Mouse (Mus musculus) hindlimb bud, embryonic 11.5 days (tissue): ENCODE data around the gene Wdfy1.

ENCODE experiments used
- DNase-seq: peaks from one replicate; pipeline ENCODE4 v3.0.0-alpha.2; 2012; ENCODE audit warnings: low read depth, low spot score; ENCODE audit errors: extremely low spot score

Wdfy1 gene

GRCm38 (mm10) chr1:79713081-79713480 lies 62.9 kb downstream of the Wdfy1 start:
- DNase-seq, result no peak

- DNase-seq, result no peak
Measured at GRCm38 (mm10) chr1:79711147-79712126, 64.5 kb downstream of the Wdfy1 start.

- DNase-seq, result no peak
Measured at GRCm38 (mm10) chr1:79710678-79711077, 65.3 kb downstream of the Wdfy1 start.

DNA sequence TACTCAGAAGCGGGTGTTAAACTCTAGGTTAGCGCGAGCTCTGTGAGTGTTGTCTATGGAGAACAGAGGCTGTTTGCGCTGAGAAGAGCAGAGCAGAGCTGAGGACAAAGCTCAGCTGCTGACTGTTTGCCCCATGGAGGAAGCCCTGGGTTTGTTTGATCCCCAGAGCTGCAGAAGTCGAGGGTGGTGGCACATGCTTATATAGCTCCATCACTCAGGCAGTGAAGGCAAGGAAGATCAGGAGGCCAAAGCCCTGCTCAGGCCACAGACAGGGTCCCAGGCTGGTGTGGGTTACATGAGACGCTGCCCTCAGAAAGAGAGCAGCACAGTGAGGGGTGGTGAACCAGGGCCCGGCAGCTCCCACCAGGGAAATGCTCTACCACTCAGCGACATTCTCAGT lies 65.7 kb downstream of the Wdfy1 start:
- no peak for DNase-seq

DNA sequence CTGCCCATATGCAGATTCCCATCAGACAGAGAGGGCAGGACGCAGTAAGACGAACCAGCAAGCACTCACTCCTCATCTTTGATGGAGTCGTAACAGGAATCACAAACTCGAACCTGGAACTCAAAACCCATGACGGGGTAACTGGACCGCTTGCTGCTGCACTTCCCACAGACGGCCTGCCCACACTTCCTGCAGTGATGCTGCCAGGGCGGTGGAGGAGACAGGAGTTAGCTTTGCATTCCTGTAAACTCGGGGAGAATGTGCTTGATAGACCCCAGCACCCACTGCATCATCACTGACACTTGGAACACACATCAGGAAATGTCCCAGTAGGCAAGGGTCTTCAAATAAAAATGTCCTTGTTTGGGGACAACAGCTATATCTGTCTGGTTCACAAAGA lies 68.6 kb downstream of the Wdfy1 start:
- DNase-seq, result no peak

DNA sequence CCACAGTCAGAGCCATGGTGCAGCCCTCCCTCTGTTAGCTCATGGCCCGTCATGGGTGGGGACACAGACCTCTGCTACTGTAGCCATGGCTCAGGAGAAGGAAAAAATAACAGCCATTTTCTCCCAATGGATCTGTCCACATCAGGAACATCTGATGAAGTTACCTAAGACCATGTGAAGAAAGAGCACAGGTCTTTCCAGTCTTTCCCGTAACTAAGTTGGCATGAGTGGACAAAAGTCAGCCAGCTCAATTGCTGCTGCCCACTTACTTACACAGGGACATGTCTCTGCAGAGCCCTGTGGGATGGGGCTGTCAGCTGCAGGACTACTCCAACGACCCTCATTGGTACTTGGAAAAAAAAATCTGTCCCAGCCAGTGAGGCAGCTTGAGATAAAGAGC lies 69.2 kb downstream of the Wdfy1 start:
- no peak for DNase-seq

DNA sequence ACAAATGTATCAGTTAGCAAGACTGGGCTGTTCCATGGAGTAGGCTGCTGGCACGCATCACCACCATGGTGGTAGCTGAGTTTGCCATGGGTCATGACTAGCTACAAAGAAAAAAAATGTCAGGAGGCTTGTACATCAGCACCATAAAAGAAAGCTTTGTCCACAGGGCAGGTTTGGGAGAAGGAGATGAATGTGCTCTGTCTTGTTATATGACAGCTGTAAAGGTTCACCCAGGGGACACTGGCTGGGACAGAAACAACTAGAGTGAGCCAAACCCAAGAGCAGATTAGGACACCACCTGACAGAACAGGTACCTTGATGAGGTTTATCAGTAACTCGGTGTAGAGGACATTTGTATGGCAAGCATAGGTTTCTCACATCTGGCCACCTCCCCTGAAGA lies 71.3 kb downstream of the Wdfy1 start:
- DNase-seq, result no peak

DNA sequence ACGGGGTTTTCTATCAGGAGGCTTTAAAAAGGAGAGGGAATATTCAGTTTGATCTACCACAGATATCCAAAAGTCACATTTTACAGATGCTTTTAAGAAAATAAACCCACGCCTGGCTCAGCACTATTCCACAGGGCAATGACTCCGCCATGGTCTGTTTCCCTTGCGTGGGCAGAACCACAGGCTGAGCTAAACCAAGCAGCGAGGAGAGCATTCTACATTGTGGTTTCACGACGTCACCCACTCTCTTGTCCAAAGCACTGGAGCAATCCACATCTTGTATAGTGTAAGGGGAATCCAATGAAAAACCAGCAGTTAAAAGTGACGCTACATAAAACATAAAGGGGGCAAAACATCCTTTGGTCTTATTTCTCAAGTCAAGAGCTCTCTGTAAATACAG lies 72.4 kb downstream of the Wdfy1 start:
- no peak for DNase-seq

DNA sequence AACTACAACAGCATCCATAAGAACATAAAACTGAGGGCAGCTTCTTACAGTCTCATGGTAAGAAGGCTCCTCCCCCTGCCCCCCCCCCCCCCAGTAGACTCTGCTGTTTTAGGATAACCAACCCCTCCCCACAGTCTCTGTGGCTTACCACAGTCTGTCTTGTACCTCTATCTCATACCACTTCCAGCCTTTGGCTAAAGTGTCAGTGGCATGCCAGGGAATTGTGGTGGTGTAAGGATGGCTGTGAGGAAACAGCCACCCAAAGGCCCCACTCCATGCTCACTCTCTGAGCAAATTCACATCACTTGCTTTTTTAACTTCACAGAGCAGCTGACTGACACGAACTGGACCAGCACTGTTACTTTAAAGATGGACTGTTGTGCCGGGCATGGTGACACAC lies 77.4 kb downstream of the Wdfy1 start:
- DNase-seq, result no peak

- no peak for DNase-seq
Measured at GRCm38 (mm10) chr1:79697382-79697781, 78.6 kb downstream of the Wdfy1 start.

- no peak for DNase-seq
Measured at GRCm38 (mm10) chr1:79696933-79697332, 79.0 kb downstream of the Wdfy1 start.

DNA sequence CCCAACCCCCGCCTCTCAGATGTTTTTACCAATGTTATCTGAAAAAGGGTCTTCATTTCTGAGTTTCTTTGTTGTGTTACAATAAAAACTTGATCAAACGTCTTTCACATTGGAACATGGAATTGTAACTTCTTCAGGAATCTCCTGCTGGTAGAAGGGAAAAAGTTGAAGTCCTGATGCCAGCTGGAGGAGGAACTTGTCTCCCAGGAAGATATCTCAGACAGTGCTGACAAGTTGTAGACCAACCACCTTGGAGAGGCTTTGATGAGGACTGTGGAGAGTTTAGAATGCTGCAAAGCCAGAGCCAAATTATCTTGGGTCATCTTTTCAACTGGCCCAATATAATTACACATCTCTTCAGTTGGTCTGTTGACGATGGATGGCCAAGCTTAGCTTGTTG lies 83.5 kb downstream of the Wdfy1 start:
- no peak for DNase-seq

- DNase-seq, result no peak
Measured at GRCm38 (mm10) chr1:79687254-79687653, 88.7 kb downstream of the Wdfy1 start.

GRCm38 (mm10) chr1:79684027-79684426 lies 91.9 kb downstream of the Wdfy1 start:
- DNase-seq, result no peak

GRCm38 (mm10) chr1:79682936-79683335 lies 93.0 kb downstream of the Wdfy1 start:
- no peak for DNase-seq

GRCm38 (mm10) chr1:79680777-79681176 lies 95.2 kb downstream of the Wdfy1 start:
- no peak for DNase-seq

GRCm38 (mm10) chr1:79678117-79678684 lies 97.7 kb downstream of the Wdfy1 start:
- DNase-seq, result no peak

GRCm38 (mm10) chr1:79675716-79676115 lies 100.2 kb downstream of the Wdfy1 start:
- no peak for DNase-seq

DNA sequence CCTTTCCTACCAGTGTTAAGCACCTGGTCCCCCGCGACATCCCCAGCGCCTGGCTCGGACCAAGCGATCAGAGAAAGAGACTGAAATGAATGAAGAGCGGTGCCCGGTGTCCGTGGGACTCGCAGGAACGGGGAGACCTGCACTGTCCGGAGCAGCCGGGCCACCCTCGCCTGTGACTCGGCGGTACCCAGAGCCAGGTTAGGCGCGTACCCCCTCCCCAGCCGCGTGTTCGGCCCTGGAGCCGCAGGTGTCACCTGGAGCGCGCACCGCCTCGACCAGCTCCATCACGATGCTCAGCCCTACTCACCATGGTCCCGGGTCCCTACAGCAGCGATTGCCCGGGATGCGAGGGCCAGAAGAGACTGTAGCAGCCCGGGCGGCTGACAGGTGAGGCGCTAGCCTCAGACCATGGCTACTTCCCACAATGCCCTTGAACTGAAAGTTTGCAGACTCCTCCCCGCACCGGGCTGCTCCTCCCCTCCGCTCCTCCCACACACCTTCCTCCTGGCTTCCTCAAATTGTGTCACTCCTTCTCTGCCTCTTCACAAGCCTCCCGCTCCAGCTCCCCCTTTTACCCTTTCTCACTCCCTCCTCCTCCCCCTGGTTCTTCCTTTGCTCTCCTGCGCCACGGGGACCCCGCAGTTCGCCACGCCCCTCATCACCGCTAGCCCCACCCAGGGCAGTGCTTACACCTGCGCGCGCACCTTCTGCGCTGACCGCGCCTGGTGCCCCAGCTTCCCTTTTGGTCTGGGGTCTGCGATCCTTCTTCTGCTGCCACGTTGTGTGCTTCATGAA lies 104.2 kb downstream of the Wdfy1 start, which contains the start of gene Ap1s3:
Gene Ap1s3, minus strand, starts transcription at position 430 of the 795 bp plus-strand sequence.
- DNase-seq, result peak; percentile 47

DNA sequence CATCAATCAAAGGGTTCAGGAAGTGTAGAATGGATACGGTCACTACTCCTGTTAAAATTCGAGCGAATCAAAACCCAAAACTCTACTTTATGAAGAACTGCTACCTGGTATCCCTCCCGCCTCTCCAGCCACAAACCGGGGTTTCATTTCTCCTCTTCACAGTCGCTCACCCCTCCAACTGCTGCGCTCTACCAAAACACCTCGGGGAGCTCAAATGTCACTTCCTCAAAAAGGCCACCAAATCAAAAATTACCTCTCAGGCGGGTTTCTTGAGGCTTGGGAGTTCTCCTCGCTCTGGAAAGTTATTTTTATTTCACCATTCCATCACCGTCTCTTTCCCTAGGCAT lies 104.8 kb downstream of the Wdfy1 start:
- no peak for DNase-seq

- no peak for DNase-seq
Measured at GRCm38 (mm10) chr1:79669419-79669974, 106.4 kb downstream of the Wdfy1 start.
